Mouse (Mus musculus): ENCODE measurements at regions not wholly inside any gene's neighbourhood (a gene's known extent, or its start where the extent isn't known, plus 50 kb on each side); places are given as distances from the start of the nearest gene placed in this dataset.

DNA sequence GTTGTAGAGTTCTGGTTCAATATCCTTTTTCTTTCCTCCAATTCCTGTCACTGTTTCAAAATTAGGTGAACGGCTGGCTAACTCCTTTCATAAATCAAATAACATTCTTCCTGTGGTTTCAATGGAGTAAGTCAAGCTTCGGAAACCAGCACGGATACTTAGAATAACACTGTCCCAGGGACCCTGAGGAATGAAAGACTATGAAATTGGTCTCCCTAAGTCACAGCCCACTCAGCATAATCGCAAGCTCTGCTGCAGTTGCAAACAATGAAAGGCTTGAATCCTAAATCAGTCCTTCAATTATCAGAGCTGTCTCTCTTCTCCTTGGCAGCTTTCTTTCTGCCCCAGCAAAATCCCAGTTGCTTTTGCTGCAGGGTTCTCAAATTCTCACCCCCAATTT lies 475.8 kb downstream of the Rps29 start:
- DNase-seq (ENCODE audit: low spot score), result no peak

DNA sequence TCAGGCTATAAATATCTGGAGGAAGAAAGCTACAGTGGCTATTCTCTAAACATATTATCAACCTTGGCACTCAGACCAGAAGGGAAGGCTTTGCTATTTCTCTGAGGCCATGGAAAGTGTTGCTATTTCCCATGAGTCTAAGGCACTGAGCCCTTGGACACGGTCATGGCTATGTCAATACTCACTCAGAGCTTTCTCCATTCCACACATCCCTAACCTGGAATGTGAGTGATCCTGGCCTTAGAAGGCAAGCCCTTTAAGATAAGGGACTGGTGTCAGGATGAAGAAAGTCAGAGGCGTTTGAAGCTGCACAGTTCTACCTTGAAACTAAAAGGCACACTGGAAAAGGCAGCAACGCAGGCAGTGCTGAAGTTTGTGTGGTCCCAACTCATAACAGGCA lies 478.3 kb downstream of the Rps29 start:
- DNase-seq (ENCODE audit: low spot score), result no peak

DNA sequence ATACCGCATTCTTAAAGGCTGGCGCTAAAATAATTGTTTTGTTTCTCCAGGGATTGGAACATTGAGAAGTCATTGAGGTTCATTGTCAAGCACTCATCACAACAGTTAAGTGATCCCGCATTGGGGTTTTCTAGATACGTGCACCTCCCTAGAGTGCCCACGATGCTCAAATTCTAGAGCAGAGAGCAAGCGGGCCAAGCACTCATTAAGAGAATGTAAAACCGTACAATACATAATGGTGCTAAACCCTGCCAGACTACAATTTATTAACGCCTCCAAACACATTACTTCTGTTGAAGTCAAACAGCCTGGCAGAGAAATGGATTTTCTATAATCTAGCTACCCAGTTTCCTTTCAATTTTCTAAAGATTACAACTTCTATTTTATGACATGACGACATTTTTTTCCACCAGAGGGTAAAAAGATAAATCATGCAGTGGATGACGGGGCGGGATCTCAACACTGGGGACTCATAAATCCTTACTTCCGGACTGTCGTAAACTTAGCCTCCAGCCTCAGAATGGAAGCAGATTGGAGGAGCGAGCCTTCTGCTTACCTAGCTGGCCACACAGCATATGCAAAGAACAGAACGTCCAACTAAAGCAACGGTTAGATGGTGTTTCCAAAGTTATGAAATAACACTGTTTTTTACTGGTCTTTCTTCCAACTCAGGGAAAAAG lies 482.8 kb downstream of the Rps29 start:
- no peak for DNase-seq (ENCODE audit: low spot score)

DNA sequence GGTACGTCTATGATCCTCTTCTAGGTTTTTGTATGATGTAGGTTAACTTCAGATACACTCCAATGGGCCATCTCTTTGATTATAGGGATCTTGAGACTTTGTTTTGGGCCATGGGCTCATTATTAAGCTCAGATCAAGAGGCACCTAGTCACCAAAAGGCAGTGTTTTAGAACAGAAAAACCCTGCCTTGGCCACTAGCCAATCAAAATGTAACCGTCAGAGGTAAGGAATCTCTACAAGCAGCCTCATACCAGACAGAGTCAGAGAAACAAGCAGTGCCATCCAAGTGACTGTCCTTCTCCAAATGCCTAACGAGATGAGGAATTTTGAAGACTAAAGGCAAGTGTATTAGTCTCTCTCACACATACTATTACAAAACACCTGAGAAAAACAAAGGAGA lies 487.0 kb downstream of the Rps29 start:
- DNase-seq (ENCODE audit: low spot score), result no peak

DNA sequence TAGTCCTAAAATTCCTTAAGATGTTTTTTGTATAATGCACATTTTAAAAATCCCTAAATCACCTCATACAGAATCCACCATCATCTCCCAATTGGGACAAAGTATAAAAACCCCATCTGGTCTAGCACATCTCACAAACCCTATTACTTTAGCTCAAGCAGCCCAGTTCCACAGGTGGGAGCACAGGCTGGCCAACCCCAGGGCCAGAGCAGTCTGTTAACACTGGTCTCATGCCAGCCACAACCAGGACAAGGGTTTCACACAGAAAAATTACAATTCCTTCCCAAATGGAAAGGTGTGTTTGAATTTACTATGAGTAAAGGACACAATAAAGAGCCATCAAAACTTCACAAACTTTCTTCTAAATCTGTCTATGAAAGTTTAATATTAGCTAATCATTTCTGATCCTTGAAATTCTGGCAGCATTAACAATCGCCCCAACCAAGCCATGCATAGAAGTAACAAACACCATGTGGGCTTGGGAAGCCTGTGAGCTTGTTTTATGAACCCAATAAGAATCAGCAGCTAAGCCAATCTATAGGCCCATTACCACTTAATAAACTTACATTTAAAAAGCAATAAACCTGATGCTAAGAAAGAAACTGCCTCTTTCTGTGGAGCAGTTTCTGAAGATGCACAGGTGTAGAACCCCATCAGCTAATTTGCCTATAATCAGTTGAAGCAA lies 512.9 kb downstream of the Rps29 start:
- no peak for DNase-seq (ENCODE audit: low spot score)

DNA sequence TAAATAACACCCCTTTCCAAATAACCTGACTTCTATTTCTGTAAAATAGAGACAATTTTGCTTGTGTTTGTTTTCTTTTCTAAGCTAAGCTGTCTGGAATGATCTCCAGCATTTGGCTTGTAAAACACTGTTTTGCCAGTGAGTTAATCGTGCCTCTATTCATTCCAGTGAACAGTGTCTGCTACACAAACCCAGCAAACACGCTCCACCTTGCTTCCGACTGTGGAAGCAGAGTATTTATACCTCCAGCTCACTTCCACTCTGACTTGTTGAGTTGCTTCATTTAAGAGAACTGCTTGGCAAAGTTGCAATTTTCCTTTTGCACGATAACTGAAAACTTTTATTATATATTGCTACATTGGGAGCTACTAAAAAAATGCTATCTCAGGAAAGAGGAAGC lies 515.3 kb downstream of the Rps29 start:
- no peak for DNase-seq (ENCODE audit: low spot score)

DNA sequence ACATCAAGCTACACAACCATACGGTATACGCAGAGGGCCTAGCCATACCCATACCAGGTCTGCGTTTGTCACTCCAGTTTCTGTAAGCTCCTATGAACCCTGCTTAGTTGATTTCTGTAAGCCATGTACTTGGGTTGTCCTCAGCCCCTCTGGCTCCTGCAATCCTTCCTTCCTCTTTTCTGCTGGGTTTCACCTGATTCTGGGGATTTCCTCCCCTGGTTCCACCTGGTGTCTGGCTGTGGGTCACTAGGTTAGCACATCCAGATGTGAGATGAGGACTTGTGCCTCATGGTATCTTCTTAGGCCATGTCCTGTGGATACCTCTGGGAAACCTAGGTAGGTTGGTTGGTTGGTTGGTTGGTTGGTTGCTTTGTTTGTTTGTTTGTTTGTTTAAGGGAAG lies 526.5 kb downstream of the Rps29 start:
- no peak for DNase-seq (ENCODE audit: low spot score)

DNA sequence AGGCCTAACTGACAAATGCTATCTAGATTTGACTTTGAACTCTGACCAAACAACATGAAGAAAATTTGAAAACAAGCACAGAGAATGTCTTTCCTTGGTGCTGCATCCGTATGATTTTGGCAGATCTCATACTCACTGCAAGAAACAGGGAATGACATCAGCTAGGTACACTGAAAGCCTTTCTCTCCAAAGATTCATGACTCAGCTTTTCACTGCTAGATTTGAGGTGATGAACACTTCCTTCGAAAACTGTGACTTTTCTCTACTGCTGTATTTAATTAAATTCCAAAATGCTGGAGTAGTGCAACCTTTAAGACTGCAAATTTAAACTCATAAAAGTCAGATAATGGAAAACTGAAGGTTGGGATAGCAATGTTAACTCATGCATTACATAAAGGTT lies 540.6 kb downstream of the Rps29 start:
- DNase-seq (ENCODE audit: low spot score), result no peak

DNA sequence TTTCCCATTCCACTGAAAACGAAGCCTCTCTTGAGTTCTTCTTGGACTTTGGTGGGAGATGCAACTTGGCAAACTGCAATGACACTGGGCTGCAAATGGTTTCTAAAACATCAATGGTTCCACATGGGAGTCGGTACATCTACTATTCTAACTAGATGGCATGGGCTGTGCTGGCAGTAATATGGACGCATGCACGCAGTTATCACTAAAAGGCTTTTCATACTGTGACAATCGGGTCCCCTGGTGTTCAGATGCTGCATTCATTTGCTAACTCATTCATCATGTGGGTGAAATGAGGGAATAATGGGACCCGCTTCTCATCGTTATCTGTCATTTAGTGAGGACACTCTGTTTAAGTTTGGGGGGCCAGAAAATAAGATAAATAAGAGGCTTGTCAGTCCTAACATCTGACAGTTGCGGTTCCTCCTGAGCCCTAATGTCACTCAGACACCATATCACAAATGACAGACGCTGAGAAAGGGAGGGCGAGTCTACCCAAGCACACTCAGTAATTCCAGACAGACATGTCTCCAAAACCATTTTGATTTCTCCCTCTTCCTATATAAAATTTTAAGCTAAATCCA lies 553.5 kb downstream of the Rps29 start:
- DNase-seq (ENCODE audit: low spot score), result no peak

DNA sequence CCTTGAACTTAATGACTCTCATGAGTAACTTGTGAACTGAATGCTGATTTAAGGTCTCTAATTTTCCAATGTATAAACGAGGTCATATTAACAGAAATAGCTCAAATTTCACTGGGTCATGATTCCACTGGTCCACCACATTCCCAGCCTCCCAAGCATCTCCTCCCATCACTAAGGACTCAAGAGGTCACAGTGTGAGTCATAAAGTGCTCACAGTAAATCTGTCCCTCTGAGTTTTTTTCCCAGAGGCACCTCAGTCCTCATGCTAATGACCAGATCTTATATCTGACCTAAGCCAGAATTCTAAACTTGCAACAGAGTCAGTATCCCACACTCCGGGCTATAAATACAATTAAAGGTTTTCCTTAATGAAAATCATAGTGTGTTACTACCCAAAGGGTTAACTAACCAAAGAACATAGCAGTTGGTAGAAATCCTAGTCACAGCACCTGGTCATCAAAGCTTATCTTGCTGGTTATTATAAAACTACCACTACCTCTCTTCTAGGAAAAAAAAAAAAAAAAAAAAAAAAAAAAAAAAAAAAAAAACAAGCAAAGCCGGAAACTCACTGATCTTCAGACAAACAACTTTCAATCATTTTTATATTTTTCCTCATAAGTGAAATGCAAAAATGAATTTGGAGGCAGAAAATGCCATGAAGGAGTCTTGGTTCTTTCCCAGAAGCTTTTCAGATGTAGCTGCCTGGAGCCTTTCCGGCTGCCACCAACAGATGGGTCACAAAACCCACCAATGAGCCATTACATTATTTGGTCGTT lies 554.3 kb downstream of the Rps29 start:
- DNase-seq (ENCODE audit: low spot score), result no peak

DNA sequence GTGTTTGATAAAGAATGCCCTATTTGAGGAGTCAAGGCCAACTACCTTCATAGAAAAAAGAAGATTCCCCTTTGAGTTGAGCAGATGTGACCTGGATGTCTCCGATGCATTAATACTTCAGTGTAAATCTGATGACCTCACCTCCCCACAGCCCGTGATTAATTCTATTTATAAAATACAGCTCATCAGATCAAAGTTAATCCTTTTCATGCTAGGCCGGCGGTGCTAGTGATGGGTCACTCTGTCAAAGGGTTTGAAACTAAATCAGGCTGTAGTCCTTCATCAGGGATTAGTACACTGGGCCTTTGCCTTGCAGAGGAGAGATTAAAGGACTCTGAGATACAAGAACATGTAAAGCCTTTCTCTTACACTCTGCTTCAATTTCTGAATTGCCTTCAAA lies 556.3 kb downstream of the Rps29 start:
- DNase-seq (ENCODE audit: low spot score), result peak; percentile 32

DNA sequence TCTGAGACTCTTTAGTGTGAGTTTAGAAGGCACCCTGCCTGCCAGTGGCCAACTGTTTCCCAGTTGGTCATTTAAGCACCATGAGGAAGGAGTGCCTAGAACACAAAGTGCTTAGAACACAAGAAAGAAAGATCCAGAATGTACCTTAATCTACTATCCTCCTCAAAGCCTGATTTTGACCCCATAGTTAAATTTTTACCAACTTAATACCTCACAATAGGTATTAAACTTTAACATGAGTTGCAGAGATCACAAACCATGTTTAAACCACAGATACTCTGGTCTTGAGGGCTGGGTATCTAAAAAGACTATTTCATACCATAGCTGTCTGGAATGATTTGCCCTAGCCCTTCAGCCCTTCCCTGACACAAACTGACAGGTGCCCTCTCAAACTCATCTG lies 557.6 kb downstream of the Rps29 start:
- DNase-seq (ENCODE audit: low spot score), result no peak

DNA sequence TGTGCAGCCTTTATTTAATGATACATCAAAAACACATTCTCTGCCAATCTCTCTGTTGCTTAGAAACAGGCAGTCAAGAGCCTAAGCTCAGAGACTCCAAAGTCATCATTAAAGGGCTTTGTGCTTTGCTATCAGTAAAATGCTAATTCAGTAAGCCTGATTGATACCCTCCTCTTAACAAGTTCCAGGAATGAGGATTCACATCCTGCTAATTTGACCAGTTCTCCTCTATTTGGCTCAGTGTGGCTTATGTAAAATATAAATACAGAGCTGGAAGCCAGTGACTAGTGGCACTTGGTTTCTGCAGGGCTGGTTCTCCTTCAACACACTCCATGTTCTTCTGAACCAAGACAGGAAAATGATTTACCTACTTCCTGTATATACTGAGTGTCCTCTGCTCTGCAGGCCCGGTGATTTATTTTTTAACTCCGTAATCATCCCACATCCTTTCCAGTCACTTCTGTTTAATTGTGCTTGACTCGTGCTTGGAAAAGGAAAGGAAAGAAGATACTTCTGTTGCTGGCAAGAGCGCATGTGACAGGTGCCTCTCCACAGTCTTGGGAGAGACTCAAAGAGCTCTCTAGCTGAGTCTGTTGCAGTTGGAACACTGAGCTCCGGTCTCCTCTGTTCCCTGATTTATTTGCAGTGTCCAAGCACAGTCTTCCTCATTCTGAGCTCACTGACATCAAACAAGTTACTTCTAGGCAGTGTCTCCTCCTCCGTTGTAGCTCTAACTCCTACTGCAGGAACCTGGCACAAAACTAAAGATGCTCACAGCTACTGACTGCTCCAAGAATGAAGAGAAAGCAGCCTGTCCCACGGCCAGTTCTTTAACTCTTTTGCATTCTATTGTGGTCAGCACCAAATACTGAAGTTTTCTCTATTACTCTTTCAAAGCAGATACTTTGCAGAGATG lies 559.0 kb downstream of the Rps29 start:
- no peak for DNase-seq (ENCODE audit: low spot score)

DNA sequence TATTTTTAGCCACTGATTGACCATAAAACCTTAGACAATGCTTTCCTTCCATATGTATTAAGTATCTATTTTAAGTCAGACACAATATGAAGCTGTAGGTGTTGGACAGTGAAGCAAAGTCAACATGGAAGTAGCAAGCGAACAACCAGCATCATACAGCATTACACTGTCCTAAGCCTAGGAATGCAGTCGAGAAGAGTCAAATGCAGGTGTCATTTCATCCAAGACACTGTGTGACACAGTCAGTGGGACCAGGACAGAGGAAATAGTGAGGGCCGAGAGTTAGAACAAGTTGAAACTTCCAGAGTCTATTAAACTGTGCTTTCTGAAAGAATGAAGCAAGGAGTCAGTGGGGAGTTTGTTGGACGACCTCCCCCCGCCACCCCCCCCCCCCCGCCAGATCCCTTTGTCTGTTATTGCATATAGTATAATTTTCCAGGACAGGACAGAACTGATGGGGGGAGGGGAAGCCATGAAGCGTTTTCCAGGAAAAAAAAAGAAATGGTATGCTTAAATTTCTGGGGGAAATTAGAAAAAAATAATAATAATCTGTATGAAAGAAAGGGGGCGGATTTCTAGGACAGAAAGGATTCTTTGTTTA lies 559.9 kb downstream of the Rps29 start:
- DNase-seq (ENCODE audit: low spot score), result no peak

DNA sequence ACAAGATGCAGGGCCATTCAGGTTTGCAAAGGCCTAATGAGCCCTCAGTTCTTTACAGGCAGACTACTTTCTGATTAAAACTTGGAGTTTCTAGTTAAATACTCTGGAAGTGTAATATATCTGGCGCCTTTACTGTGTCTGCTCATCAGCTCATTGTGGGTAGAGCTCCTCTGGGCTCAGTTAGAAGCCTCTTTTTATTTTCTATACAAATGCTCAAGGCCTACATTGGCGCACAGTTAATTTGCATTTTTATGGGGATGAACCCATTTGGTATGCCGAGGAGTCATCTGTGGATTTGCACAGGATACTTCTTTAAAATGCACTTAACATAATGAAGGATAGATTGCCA lies 573.5 kb downstream of the Rps29 start:
- no peak for DNase-seq (ENCODE audit: low spot score)

DNA sequence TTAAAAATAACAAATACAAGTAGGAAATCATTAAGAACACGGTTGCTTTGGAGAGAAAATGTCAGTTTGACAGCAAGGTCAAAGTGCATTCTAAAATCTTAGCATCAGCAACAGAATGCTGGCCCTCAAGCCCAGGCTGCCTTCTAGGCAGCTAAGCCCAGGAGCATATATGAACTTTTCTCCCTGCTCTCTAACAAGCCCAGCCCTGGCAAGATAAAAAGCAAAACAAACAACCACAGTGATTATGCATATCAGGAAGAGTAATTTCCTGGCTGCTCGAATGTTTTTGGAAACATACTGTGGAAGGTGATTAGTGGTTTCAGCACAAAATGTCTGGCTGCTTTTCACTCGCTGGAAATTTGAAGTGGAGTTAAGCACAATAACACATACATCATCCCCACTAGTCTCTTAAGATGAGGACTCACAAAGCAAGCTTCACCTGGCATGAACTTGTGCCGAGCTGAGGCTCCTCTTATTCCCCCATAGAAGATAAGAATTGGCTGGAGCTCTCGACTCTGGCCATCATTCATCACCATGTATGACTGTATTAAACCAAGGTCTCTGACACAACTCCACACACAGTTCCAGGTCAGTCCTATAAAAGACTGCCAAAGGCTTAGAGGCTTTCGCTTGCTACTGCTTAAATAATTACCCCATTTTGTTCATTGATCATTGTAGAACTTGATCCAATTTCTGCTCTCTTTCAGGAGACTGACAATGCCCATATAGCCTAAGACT lies 574.0 kb downstream of the Rps29 start:
- no peak for DNase-seq (ENCODE audit: low spot score)

DNA sequence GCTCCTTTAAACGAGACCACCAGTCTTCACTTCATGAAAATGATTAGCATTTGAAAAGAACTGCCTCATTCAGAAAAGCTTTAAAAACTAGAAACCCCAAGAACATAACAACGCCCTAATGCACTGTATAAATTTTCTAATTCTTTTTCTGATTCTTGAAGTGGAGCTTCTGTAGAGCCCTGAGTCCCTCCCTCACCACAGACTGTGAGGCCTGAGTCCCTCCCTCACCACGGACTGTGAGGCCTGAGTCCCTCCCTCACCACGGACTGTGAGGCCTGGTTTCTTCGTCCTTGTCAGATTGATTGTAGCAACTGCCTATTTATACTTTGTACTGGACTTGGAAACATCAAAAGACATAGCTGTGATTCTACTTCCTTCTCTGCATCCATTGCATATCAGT lies 579.1 kb downstream of the Rps29 start:
- no peak for DNase-seq (ENCODE audit: low spot score)

DNA sequence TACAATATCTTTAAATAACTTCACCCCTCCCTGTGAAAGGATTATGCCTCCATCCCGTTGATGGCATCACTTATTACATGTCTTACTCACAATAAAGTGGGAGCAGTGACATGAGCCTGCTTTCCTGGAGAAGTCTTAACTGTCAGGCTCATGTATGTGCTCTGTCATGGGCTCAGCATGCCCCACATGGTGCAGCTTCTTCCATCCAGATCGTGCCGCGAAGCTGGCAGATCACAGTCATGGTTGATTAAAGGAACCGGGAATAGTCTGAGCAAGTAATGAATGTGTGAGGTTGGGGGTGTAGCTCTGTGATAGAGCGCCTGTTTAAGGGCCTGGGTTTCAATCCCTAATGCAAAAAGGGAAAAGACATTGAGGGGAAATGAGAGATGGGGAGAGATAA lies 581.5 kb downstream of the Rps29 start:
- no peak for DNase-seq (ENCODE audit: low spot score)

DNA sequence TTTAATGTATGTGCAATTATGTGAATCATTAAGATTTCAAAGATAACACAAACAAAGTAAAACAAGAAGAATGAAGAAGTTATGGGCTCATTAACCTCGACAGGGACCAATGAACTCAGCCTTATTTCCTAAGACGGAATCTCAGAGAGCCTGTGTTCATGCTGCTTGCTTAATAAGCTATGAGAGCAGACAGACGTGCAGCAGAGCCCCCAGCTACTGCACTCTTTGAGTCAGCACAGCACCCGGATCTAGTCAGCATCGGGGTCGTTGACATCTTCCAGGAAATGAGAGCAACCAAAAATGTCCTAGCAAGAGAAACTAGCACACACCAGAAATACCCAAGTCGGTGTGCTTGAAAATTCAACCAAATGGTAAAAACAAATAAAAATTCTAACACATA lies 582.1 kb downstream of the Rps29 start:
- DNase-seq (ENCODE audit: low spot score), result peak; percentile 28

DNA sequence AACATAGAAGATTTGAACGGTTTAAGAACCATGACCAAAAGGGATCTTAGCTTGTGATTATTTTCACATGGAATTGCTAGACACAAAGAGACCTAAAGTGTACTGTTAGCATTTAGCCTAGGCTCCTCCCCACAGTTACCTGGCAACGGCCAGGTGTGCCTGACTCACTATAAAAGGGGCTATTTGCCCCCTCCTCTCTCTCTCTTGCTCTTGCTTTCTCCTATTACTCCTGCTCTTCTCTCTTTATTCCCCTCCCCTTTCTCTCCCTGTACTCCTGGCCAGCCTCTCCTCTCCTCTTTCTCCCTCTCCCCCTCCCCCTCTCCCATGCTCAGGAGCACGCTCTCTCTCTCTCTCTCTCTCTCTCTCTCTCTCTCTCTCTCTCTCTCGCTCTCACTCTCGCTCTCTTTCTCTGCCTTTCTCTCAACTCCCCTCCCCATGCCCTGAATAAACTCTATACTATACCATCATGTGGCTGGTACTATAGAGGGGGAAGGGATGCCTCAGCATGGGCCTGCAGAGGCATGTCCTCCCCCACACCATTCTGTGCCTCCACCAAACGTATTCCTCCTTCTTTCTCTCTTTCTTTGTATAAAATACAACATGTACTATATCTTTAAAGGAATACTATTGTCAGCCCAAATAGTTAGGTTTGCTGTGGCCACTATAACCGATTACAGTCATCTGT lies 603.9 kb downstream of the Rps29 start:
- DNase-seq (ENCODE audit: low spot score), result no peak
